Mouse (Mus musculus) neural tube, embryonic 15.5 days (tissue): ENCODE data around the gene Lcn2. TPM values are rescaled to one million over a fixed set of nuclear protein-coding genes. Genes with fewer than 3 reads are reported as not detected.

Source experiments
- ATAC-seq: fragments of 200-750 bp; cut with Nextera tagmentation; 2 replicates; pipeline ENCODE4 v1.8.0; 2017; ENCODE audit warnings: mild to moderate bottlenecking, moderate TSS enrichment, moderate library complexity; ENCODE audit not compliant: low FRiP score
- H3K27ac ChIP-seq: fragments of 300-500 bp; sonication (generic); replicated peaks from 2 replicates; pipeline ENCODE4 v1.5.1; 2015; ENCODE audit warnings: mild to moderate bottlenecking, inconsistent platforms
- H3K27me3 ChIP-seq: fragments of 300-500 bp; sonication (generic); replicated peaks from 2 replicates; pipeline ENCODE4 v1.6.1; 2015; ENCODE audit warnings: inconsistent platforms
- H3K36me3 ChIP-seq: fragments of 300-500 bp; sonication (generic); 2 replicates; pipeline ENCODE4 v1.6.1; 2015; ENCODE audit warnings: inconsistent platforms
- H3K4me1 ChIP-seq: fragments of 300-500 bp; sonication (generic); 2 replicates; pipeline ENCODE4 v1.6.1; 2015; ENCODE audit warnings: inconsistent platforms
- H3K4me2 ChIP-seq: fragments of 300-500 bp; sonication (generic); 2 replicates; pipeline ENCODE4 v1.6.1; 2015; ENCODE audit warnings: inconsistent platforms, mild to moderate bottlenecking, moderate library complexity
- H3K4me3 ChIP-seq: fragments of 300-500 bp; sonication (generic); replicated peaks from 2 replicates; pipeline ENCODE4 v1.5.1; 2015; ENCODE audit warnings: mild to moderate bottlenecking, inconsistent platforms
- H3K9ac ChIP-seq: fragments of 300-500 bp; sonication (generic); replicated peaks from 2 replicates; pipeline ENCODE4 v1.6.1; 2015; ENCODE audit warnings: mild to moderate bottlenecking, inconsistent platforms
- H3K9me3 ChIP-seq: fragments of 300-500 bp; sonication (generic); replicated peaks from 2 replicates; pipeline ENCODE4 v1.6.1; 2016; ENCODE audit warnings: inconsistent platforms
- WGBS: fragments of 180-500 bp; shearing (Covaris S2); methylation state at CpG from one replicate; pipeline ENCODE4 v1.1.7; 2015; ENCODE audit warnings: mixed read lengths; 5-methylcytosine and 5-hydroxymethylcytosine counted together
- polyA plus RNA-seq: library from polyadenylated mRNA; unstranded; fragments of >200 nt; fragmentation: Nextera tagmentation; extraction: Ambion mirVana; gene quantifications from 2 replicates; pipeline ENCODE4 v1.2.1, GENCODE M21; 2015

Gene Lcn2
- polyA plus RNA-seq, 1 experiment from 2014 or later: 1.1 TPM

DNA sequence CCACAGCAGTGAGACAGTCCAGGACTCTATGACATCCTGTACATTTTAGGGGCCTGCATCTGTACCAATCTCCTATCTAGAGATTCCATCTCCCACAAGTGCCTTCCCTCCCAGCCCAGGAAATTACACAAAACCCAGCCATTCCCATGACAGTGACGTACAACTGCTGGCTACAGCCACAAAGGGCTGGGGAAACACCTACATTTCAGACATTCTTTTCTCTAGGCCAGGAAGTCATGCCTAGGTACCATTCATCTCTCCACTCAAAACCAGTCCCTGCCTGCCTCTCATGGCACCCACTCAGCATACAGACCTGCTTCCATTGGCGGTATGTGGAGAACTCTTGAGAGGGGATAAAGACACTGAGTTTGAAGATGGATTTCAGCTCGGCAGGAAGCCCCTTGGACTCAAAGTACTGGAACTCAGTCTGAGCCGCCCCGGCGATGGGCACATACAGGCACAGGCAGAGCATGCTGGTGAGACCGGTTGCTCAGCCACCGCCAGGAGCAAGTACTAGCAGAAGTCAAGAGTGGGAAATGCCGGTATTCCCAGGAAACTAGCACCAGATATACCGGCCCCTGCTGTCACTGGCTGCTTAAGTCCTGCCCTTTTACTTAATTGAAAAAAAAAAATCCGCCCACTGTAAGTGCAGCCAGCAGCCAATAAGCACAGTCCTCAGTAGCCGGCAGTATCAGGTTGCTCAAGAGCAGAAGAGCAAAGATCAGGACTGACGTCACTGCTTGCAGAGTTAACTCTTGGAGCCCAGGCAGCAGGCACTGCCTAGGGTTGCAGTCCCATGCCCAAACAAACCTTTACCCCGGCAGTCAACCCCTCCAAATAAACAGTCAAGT is 35.7 kb upstream of the Lcn2 start:
- 2% methylated on average over 14 of the region's 14 CpGs for WGBS
- peak overlapping the region; percentile 80 for H3K27ac ChIP-seq
- H3K4me3 ChIP-seq: peak overlapping the region; percentile 39
- peaks cover 52% of the 10 kb centered on the region for H3K4me1 ChIP-seq
- H3K27me3 ChIP-seq: no peaks in the 10 kb centered on the region
- peaks cover 26% of the 10 kb centered on the region for H3K36me3 ChIP-seq
- H3K9me3 ChIP-seq: no peaks in the 10 kb centered on the region
- peak; percentile 81 for ATAC-seq
- H3K9ac ChIP-seq: peak overlapping the region; percentile 36
- peak overlapping the region; percentile 64 for H3K4me2 ChIP-seq

DNA sequence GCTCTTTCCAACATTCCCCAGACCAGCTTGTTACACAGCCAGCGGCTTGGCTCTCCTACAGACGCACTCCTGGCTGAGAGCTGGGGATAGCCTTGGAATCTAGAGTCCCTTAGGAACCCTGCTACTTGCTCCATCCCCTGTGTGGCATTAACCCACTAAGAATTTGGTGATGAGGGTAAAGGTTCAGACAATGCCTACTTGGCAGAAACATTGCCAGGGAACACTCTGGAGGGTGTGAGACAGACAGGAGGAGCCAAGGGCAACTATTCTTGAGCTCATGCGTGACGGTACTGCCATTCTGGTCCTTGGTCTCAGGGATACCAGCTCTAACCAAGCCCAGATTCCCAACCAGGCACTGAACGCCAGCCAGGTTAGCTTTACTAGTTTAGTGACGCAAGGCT is 33.8 kb upstream of the Lcn2 start:
- no peak overlapping the region for H3K4me3 ChIP-seq
- no peaks in the 10 kb centered on the region for H3K27me3 ChIP-seq
- H3K9me3 ChIP-seq: no peaks in the 10 kb centered on the region
- H3K36me3 ChIP-seq: peaks cover 44% of the 10 kb centered on the region
- peaks cover 34% of the 10 kb centered on the region for H3K4me1 ChIP-seq
- H3K4me2 ChIP-seq: no peak overlapping the region
- no peak for ATAC-seq
- H3K9ac ChIP-seq: no peak overlapping the region
- 92% methylated on average over 6 of the region's 6 CpGs for WGBS
- H3K27ac ChIP-seq: no peak overlapping the region

DNA sequence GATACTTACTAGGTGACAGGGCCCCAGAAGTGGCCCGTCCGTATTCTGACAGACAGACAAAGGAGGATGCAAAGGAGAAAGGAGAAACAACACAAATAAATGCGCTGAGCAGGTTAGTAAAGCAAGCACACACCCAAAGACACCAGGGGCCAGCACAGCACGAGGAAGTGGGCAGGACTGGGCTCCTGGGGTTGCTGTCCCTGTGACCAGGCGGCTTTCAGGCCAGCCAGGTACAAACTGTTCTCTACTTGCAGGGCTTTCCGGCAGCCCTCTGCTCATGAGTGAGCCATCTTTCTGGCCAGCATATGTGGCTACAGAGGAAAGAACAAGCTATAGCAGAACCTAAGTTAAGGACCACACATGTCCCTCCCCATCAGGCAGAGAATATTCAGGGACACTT is 32.6 kb upstream of the Lcn2 start:
- H3K36me3 ChIP-seq: peaks cover 56% of the 10 kb centered on the region
- no peaks in the 10 kb centered on the region for H3K9me3 ChIP-seq
- no peak overlapping the region for H3K9ac ChIP-seq
- H3K27me3 ChIP-seq: no peaks in the 10 kb centered on the region
- H3K4me1 ChIP-seq: peaks cover 32% of the 10 kb centered on the region
- no peak for ATAC-seq
- H3K4me3 ChIP-seq: no peak overlapping the region
- H3K4me2 ChIP-seq: no peak overlapping the region
- WGBS: 87% methylated on average over 6 of the region's 6 CpGs
- H3K27ac ChIP-seq: no peak overlapping the region

DNA sequence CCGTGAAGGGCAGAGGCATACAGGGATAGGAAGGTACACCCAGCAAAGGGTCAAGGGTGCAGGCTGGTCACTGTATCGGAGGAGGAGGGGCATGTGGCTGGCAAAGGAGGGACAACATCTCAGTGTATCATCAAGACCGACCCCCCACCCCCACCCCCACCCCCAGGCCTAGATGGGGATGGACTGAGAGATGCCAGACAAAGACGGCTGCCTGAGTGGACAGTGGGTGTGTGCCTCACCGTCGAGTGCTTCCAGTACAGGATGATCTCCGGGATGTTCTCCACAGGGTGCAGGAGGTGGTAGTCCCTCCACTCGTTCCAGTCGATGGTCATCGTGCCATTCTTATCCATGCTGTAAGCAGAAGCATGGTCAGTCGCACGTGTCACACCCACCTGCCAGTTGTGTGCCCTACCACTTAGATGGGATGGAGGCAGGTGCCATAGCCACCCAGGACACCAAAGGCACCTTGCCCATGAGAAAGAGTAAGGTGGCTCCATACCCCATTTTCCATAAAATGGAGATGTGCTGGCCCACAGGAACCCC is 32.1 kb upstream of the Lcn2 start:
- H3K9ac ChIP-seq: no peak overlapping the region
- 91% methylated on average over 12 of the region's 12 CpGs for WGBS
- H3K4me1 ChIP-seq: peaks cover 27% of the 10 kb centered on the region
- H3K27me3 ChIP-seq: no peaks in the 10 kb centered on the region
- no peak overlapping the region for H3K4me2 ChIP-seq
- no peak for ATAC-seq
- no peaks in the 10 kb centered on the region for H3K9me3 ChIP-seq
- H3K36me3 ChIP-seq: peaks cover 62% of the 10 kb centered on the region
- no peak overlapping the region for H3K4me3 ChIP-seq
- H3K27ac ChIP-seq: no peak overlapping the region

DNA sequence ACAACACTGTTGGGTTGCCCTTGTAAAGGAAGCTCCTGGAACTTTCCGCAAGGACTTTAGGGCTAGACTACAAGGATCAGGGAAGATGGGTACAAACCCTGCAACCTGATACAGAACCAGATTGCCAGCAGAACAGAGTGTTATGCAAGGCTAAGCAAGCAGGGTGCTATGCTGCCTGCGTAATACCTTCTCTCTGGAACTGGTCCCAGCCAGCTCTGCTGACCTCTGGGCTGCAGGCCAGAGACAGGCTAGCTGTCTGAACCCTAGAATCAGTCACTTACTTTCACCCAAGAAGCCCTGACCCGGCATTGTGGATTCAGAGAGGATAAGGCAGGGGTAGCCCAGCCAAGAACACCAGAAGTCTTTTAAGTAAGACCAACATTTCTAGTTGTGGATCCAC is 31.3 kb upstream of the Lcn2 start:
- Histone ChIP-seq H3K4me3 (no peak overlapping the region), H3K9ac (no peak overlapping the region), H3K4me1 (peaks cover 20% of the 10 kb centered on the region), H3K9me3 (no peaks in the 10 kb centered on the region), H3K27me3 (no peaks in the 10 kb centered on the region), H3K27ac (no peak overlapping the region), H3K36me3 (peaks cover 67% of the 10 kb centered on the region), H3K4me2 (no peak overlapping the region)
- no peak for ATAC-seq
- 91% methylated on average over 3 of the region's 3 CpGs for WGBS

DNA sequence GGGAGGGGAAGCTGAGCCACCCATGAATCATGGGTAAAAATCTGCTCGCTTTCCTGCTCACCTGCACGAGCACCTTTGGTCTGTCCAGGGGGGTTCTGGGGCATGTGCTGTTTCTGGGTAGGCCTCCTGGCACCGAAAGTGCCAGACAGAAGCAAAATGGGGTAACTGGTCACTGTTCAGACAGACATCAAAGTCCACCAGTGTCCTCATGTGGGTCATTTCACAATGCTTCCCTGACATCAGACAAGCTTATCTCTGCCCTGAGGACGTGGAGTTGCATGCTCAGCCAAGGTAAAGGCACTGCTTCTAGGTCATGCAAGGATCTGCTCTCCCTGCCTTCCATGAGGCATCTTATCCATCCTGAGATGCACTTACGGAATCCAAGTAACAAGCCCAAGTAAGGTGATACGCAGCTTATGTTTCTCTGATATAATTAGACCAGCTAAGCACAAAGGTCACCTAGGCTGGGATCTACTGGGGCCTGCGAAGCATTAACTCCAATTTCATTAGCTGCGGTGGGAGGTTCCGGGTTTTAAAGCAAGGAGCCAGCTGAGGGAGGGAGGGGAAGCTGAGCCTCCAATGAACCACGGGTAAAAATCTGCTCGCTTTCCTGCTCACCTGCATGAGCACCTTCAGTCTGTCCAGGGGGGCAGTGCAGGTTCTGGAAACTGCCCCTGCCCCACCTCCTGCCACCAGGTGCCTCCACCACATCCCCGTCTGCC is 30.5 kb upstream of the Lcn2 start:
- no peak overlapping the region for H3K9ac ChIP-seq
- no peaks in the 10 kb centered on the region for H3K27me3 ChIP-seq
- H3K9me3 ChIP-seq: no peaks in the 10 kb centered on the region
- WGBS: 93% methylated on average over 12 of the region's 12 CpGs
- H3K4me2 ChIP-seq: no peak overlapping the region
- H3K4me3 ChIP-seq: no peak overlapping the region
- H3K27ac ChIP-seq: no peak overlapping the region
- H3K36me3 ChIP-seq: peaks cover 73% of the 10 kb centered on the region
- H3K4me1 ChIP-seq: peaks cover 12% of the 10 kb centered on the region
- no peak for ATAC-seq

DNA sequence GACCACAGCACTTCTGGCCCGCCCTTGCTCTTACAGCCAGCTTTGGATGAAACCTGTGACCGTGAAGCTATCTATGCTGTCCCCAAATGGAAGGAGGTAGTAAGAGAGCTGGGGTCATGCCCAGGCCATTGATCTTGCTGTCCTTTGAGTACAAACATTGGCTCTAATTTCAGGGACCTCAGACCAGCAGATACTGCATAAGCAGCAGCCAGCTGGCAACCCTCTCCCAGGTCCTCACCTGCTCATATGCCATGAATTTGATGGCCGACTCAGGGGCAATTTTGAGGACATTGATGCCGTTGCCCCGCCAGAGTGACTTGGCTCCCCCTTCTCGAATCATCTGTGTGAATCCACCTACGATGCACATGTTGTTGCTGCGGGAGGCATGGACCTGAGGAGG is 29.4 kb upstream of the Lcn2 start:
- Histone ChIP-seq H3K27me3 (no peaks in the 10 kb centered on the region), H3K27ac (no peak overlapping the region), H3K4me1 (peaks cover under 1% of the 10 kb centered on the region), H3K9ac (no peak overlapping the region), H3K36me3 (peaks cover 73% of the 10 kb centered on the region), H3K4me3 (no peak overlapping the region), H3K4me2 (no peak overlapping the region), H3K9me3 (no peaks in the 10 kb centered on the region)
- 91% methylated on average over 8 of the region's 8 CpGs for WGBS
- no peak for ATAC-seq

DNA sequence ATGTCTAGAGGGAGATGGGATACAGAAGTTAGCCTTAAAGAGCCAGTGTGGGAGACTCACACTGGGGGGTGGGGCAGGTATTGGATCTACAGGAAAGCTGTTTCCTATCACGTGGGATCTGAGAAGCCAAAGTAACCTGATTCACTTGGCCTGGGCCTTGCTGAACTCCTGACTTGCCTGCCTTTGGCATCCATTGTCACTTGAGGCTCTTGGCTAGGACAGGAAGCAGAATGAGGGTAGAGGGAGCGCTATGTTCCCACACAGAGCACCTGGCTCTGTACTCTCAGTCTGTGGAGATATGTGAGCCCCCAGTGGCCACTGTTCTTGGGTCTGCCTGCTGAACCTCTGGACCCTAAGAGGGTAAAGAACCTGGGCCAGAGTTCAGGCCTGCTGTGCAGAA is 28.5 kb upstream of the Lcn2 start:
- no peaks in the 10 kb centered on the region for H3K9me3 ChIP-seq
- H3K36me3 ChIP-seq: peaks cover 73% of the 10 kb centered on the region
- no peak overlapping the region for H3K4me2 ChIP-seq
- no peaks in the 10 kb centered on the region for H3K4me1 ChIP-seq
- H3K27me3 ChIP-seq: no peaks in the 10 kb centered on the region
- no peak for ATAC-seq
- H3K4me3 ChIP-seq: no peak overlapping the region
- 94% methylated on average over 2 of the region's 2 CpGs for WGBS
- no peak overlapping the region for H3K9ac ChIP-seq
- H3K27ac ChIP-seq: no peak overlapping the region

DNA sequence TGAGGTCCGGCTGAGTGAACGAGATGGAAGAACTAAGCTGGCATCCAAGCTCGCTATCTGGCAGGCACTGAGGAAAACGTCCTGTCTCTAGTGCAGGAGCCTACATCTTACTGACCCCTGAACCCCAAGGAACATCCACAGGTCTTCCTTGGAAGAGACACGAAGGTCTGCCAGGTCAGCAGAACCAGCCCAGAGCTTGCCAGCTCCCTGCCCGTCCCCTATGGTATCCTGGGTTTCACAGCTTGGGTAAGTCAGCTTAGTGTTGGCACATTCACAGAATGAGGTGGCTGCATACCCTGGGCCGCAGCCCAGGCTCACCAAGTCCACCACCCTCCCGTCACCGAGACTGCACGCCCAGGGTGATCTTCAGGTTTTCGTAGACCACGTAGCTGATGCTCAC is 27.7 kb upstream of the Lcn2 start:
- H3K9ac ChIP-seq: no peak overlapping the region
- no peak overlapping the region for H3K27ac ChIP-seq
- no peak for ATAC-seq
- H3K27me3 ChIP-seq: no peaks in the 10 kb centered on the region
- no peaks in the 10 kb centered on the region for H3K9me3 ChIP-seq
- no peaks in the 10 kb centered on the region for H3K4me1 ChIP-seq
- no peak overlapping the region for H3K4me2 ChIP-seq
- 96% methylated on average over 12 of the region's 12 CpGs for WGBS
- no peak overlapping the region for H3K4me3 ChIP-seq
- peaks cover 68% of the 10 kb centered on the region for H3K36me3 ChIP-seq

DNA sequence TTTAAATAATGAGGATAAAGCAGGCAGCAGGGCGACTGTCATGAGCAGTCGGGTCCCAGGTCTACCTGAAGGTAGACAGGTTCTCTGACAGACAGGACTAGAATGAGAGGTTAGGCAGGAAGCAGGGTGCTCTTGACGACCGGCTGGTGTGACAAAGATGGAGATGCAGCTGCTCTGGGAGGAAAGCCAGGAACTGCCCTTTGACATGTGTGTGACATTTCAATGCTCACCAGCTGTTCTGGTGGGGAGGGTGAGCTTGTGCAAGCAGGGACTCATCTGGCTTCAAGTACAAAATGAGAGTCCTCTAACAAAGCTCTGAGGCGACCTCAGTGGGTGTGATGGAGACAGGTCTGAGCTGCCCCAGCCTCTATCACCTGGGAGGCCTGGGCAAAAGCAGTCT is 25.9 kb upstream of the Lcn2 start:
- no peaks in the 10 kb centered on the region for H3K9me3 ChIP-seq
- H3K36me3 ChIP-seq: peaks cover 50% of the 10 kb centered on the region
- H3K27me3 ChIP-seq: no peaks in the 10 kb centered on the region
- no peak overlapping the region for H3K4me3 ChIP-seq
- no peak overlapping the region for H3K27ac ChIP-seq
- ATAC-seq: no peak
- no peak overlapping the region for H3K9ac ChIP-seq
- H3K4me2 ChIP-seq: no peak overlapping the region
- H3K4me1 ChIP-seq: no peaks in the 10 kb centered on the region
- WGBS: 60% methylated on average over 5 of the region's 5 CpGs

DNA sequence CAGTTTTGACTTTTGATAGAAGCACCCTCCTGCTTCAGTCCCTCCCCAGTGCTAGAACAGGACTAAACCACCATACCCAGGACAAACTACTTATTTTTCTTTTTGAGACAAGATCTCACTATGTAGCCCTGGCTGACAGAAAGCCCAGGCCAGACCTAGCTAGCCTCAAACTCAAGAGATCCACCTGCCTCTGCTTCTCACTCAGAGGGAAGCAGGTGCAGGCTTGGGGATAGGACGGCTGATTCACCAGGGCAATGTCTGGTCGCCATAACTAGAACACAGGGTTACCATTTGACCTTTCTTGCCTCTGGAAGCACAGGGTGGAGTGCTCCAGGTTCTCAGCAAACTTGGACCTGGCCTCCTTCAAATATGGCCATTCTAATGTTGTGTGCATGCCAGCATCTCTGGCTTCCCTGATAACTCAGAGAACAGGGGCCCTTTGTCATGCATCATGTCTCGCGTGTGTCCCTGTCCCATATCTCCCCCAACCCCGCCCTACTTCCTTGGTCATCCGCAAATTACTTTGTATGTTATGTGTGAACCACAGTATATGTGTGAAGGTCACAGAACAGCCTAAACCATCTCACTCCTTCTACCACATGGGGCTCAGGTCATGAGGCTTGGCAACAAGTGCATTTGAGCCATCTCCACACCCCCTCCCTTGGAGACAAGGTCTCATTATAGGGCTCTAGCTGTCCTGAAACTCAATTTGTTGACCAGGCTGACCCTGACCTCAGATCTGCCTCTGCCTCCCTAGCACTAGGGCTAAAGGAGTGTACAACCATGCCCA is 24.9 kb upstream of the Lcn2 start:
- no peak for ATAC-seq
- H3K27me3 ChIP-seq: no peaks in the 10 kb centered on the region
- H3K4me2 ChIP-seq: no peak overlapping the region
- no peaks in the 10 kb centered on the region for H3K4me1 ChIP-seq
- no peaks in the 10 kb centered on the region for H3K9me3 ChIP-seq
- no peak overlapping the region for H3K27ac ChIP-seq
- WGBS: 91% methylated on average over 6 of the region's 6 CpGs
- H3K4me3 ChIP-seq: no peak overlapping the region
- no peak overlapping the region for H3K9ac ChIP-seq
- peaks cover 40% of the 10 kb centered on the region for H3K36me3 ChIP-seq
